Mouse (Mus musculus) bone marrow macrophage, adult 2 months (primary cell): ENCODE results near the gene Kctd8.

Source experiments
- CTCF ChIP-seq: IDR thresholded peaks from 2 replicates; pipeline ENCODE4 v1.5.1; 2012; ENCODE audit warnings: low read depth, mild to moderate bottlenecking, low read length, moderate library complexity
- POLR2A ChIP-seq: IDR thresholded peaks from 2 replicates; pipeline ENCODE4 v1.6.1; 2012; ENCODE audit warnings: mild to moderate bottlenecking, low read depth, low read length, borderline replicate concordance

- TF ChIP-seq CTCF (no peak), POLR2A (no peak)
These were observed 133.8 kb downstream of the Kctd8 start for GRCm38 (mm10) chr5:69207713-69208112.
